Mouse (Mus musculus): ENCODE data around the gene Gm5414. TPM values are rescaled to one million over a fixed set of nuclear protein-coding genes. Genes with fewer than 3 reads are reported as not detected.

Gene Gm5414
- polyA plus RNA-seq (2012; rRNA removed) = not detected in 2 replicates

DNA sequence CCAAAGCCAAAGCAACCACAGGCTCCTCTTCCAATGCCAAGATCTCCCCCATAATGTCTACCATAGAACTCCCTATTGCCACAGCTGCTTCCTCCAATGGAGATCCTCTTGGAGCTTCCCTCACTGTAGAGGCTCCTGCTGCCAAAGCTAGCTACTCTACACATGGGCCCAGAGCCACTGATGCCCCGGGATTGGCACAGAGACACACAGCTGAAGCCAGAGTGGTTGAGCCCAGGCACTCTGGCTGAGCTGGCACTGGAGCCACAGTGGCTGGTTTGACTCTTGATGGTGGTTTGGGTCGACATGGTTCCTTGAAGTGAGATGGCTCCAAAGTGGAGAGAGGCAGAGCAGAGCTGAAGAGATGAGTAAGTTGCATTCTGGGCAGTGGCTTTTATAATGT, at the start of gene Gm5414:
Gene Gm5414, minus strand, starts transcription at position 305 of the 400 bp plus-strand sequence.

DNA sequence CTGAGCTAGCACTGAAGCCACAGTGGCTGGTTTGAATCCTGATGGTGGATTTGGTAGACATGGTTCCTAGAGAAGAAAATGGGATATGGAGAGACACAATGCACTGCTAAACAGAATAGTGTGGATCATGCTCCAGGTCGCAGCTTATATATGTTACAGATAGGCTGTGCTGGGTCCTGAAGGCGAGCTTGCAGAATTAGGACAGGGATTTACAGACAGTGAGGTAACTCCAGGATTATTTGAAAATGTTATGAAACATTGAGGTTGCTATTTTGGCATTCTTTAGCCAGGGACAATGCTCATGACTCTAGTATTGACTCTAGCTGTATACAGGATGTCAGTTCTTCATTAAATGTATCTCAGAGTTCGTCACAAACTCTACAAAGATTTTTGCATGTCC, 19.3 kb upstream of the Gm5414 start, which contains the start of gene Gm5478:
Gene Gm5478, minus strand, starts transcription at position 101 of the 400 bp plus-strand sequence.

Other genes starting within 250 kb of the Gm5414 start
- gene Krt7, start 217.1 kb downstream of the Gm5414 start, polyA plus RNA-seq (2012; rRNA removed) = 0.80 and 4.7 TPM in 2 replicates
- 0.09 and 0.35 TPM in 2 replicates for gene Krt87, start 189.4 kb downstream of the Gm5414 start, polyA plus RNA-seq (2012; rRNA removed)
- gene Krt88, start 180.4 kb downstream of the Gm5414 start, polyA plus RNA-seq (2012; rRNA removed) = not detected in 2 replicates
- gene Krt81, start 164.4 kb downstream of the Gm5414 start, polyA plus RNA-seq (2012; rRNA removed) = not detected in 2 replicates
- gene Krt86, start 154.7 kb downstream of the Gm5414 start, polyA plus RNA-seq (2012; rRNA removed) = not detected in 2 replicates
- 0.05 TPM in 1 of 2 replicates, not detected in the other for gene Krt83, start 136.7 kb downstream of the Gm5414 start, polyA plus RNA-seq (2012; rRNA removed)
- not detected in 2 replicates for gene Gm49425, start 110.9 kb downstream of the Gm5414 start, polyA plus RNA-seq (2012; rRNA removed)
- 0.04 TPM in 1 of 2 replicates, not detected in the other for gene Krt84, start 95.4 kb downstream of the Gm5414 start, polyA plus RNA-seq (2012; rRNA removed)
- gene Krt82, start 77.5 kb downstream of the Gm5414 start, polyA plus RNA-seq (2012; rRNA removed) = not detected in 2 replicates
- 0.05 and 0.08 TPM in 2 replicates for gene Krt90, start 65.2 kb downstream of the Gm5414 start, polyA plus RNA-seq (2012; rRNA removed)
- gene Krt75, start 54.3 kb downstream of the Gm5414 start, polyA plus RNA-seq (2012; rRNA removed) = 0.04 and 0.21 TPM in 2 replicates
- gene Gm5478, start 19.2 kb upstream of the Gm5414 start, polyA plus RNA-seq (2012; rRNA removed) = not detected in 2 replicates
- gene Krt6b, start 52.1 kb upstream of the Gm5414 start, polyA plus RNA-seq (2012; rRNA removed) = not detected in 2 replicates
- gene Krt6a, start 66.1 kb upstream of the Gm5414 start, polyA plus RNA-seq (2012; rRNA removed) = 0.02 and 0.88 TPM in 2 replicates
- 5.6 and 59.9 TPM in 2 replicates for gene Krt5, start 84.7 kb upstream of the Gm5414 start, polyA plus RNA-seq (2012; rRNA removed)
- gene Krt71, start 114.9 kb upstream of the Gm5414 start, polyA plus RNA-seq (2012; rRNA removed) = 0.04 and 0.24 TPM in 2 replicates
- 0.15 TPM in 1 of 2 replicates, not detected in the other for gene Krt72, start 158.3 kb upstream of the Gm5414 start, polyA plus RNA-seq (2012; rRNA removed)
- gene Krt73, start 174.2 kb upstream of the Gm5414 start, polyA plus RNA-seq (2012; rRNA removed) = 0.76 and 0.79 TPM in 2 replicates
- gene Krt2, start 190.0 kb upstream of the Gm5414 start, polyA plus RNA-seq (2012; rRNA removed) = not detected in 2 replicates
- 8.5 and 15.9 TPM in 2 replicates for gene Krt1, start 222.6 kb upstream of the Gm5414 start, polyA plus RNA-seq (2012; rRNA removed)
- 0.39 and 1.2 TPM in 2 replicates for gene Krt77, start 241.5 kb upstream of the Gm5414 start, polyA plus RNA-seq (2012; rRNA removed)